Mouse (Mus musculus) layer of hippocampus, adult 11-12 months (tissue): Measurements from ENCODE around the gene Sult2a8.
"Not testable (repeated sequence)": the region's sequence is repeated elsewhere in the genome, so short reads cannot be mapped to it uniquely, and the experiment has no call there.

Experiments used
- DNase-seq: peaks from one replicate; pipeline ENCODE4 v3.0.0; 2022; ENCODE audit warnings: low spot score

The Sult2a8 gene

DNA sequence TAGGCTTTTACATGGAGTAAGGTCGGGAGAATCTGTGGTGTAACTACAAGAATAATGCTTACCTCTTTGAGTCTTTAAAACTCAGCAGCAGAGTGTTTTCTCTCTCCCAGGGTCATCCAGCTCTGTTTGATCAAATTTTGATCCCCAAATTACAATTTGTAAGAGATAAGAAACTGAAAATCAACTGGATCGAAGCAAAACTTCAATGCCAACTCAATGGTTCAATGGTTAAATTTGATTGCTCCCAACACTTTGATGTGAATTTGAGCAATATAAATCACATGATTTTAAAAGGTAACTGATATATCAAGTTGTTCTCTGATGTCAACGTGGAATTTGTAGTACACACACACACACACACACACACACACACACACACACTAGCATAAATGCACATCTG, at the start of gene Sult2a8:
Gene Sult2a8, minus strand, starts transcription at position 236 of the 400 bp plus-strand sequence.
- DNase-seq: no peak

DNA sequence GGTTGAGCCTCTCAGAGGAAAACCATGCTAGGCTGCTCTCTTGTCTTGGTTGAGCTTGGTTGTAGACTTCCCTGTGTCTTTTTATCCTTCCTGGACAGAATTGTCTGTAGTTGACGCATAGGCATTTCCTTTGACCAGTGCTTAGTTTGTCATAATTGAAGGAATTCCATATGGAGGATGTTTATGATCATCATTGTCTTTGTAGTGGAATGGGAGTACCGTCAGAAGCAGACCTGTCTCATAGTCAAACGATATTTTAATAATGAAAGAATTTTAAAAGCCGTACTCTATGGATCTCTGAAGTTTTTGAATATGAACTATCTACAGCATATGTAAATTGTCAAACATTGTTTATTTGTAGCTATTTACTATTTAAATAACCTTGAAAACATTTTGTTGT, 47.6 kb upstream of the Sult2a8 start, which contains the start of gene Sult2a7:
Gene Sult2a7, minus strand, starts transcription at position 101 of the 400 bp plus-strand sequence.
- DNase-seq: no peak

GRCm38 (mm10) chr7:14492886-14493285, 46.3 kb upstream of the Sult2a8 start:
- DNase-seq: no peak

GRCm38 (mm10) chr7:14439581-14439980, 7.0 kb downstream of the Sult2a8 start:
- no peak for DNase-seq

GRCm38 (mm10) chr7:14438484-14438883, 8.1 kb downstream of the Sult2a8 start:
- DNase-seq: no peak

DNA sequence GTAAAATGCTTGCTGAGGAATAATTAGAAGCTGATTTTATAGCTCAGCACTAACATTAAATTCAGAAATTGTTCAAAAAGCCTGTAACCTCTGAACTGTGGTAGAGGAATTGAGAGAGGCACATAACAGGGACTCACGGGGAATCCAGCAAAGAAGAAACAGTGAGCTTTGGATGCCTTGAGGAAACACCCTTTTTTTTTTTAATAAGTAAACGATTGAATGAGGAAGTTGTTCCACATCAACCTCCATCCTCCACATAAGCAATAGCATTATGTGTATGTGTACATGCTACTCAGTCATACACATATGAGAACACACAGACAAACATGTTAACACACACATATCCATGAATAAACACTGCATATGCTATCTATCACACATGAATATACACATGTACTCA, 8.5 kb downstream of the Sult2a8 start:
- DNase-seq: no peak

GRCm38 (mm10) chr7:14399363-14399762, 47.2 kb downstream of the Sult2a8 start:
- DNase-seq: not testable (repeated sequence)

DNA sequence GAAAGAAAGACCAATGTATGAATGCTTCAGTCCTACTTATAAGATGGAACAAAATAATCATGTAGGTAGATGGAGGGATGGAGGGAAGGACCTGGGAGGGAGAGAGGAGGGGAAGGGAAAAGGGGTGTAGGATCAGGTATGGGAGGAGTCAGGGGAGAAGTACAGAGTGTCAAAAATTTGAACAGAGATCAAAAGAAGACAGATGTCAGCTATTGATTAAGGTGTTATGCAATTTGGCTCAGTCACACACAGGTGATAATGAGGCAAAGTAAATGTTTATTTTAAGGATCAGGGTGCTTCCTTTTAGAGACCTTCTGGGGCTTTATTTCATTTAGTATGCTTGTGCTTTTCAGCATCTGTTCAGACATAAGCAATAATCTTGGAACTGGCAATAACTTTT, 50.1 kb downstream of the Sult2a8 start:
- no peak for DNase-seq
